Mouse (Mus musculus): Measurements from ENCODE around the gene Btg3.

The Btg3 gene

GRCm38 (mm10) chr16:78346662-78347327, 30.2 kb downstream of the Btg3 start:
- no peak for DNase-seq (ENCODE audit: low read depth, low spot score)

GRCm38 (mm10) chr16:78343792-78344191, 33.2 kb downstream of the Btg3 start:
- no peak for DNase-seq (ENCODE audit: low read depth, low spot score)

GRCm38 (mm10) chr16:78342767-78343166, 34.2 kb downstream of the Btg3 start:
- no peak for DNase-seq (ENCODE audit: low read depth, low spot score)

GRCm38 (mm10) chr16:78341356-78341755, 35.6 kb downstream of the Btg3 start:
- no peak for DNase-seq (ENCODE audit: low read depth, low spot score)

- DNase-seq (ENCODE audit: low read depth, low spot score), result no peak
These were observed 39.8 kb downstream of the Btg3 start for GRCm38 (mm10) chr16:78337226-78337625.

- DNase-seq (ENCODE audit: low read depth, low spot score), result no peak
These were observed 49.0 kb downstream of the Btg3 start for GRCm38 (mm10) chr16:78327999-78328398.

- no peak for DNase-seq (ENCODE audit: low read depth, low spot score)
These were observed 49.4 kb downstream of the Btg3 start for GRCm38 (mm10) chr16:78327562-78327961.

GRCm38 (mm10) chr16:78325972-78326848, 50.8 kb downstream of the Btg3 start:
- no peak for DNase-seq (ENCODE audit: low read depth, low spot score)

- no peak for DNase-seq (ENCODE audit: low read depth, low spot score)
These were observed 54.9 kb downstream of the Btg3 start for GRCm38 (mm10) chr16:78322140-78322539.

GRCm38 (mm10) chr16:78321559-78321958, 55.4 kb downstream of the Btg3 start:
- no peak for DNase-seq (ENCODE audit: low read depth, low spot score)

- DNase-seq (ENCODE audit: low read depth, low spot score), result no peak
These were observed 57.3 kb downstream of the Btg3 start for GRCm38 (mm10) chr16:78319711-78320110.

- no peak for DNase-seq (ENCODE audit: low read depth, low spot score)
These were observed 59.0 kb downstream of the Btg3 start for GRCm38 (mm10) chr16:78317960-78318359.

GRCm38 (mm10) chr16:78316849-78317248, 60.1 kb downstream of the Btg3 start:
- no peak for DNase-seq (ENCODE audit: low read depth, low spot score)

GRCm38 (mm10) chr16:78314026-78314425, 63.0 kb downstream of the Btg3 start:
- DNase-seq (ENCODE audit: low read depth, low spot score), result no peak

GRCm38 (mm10) chr16:78313135-78313887, 63.7 kb downstream of the Btg3 start:
- DNase-seq (ENCODE audit: low read depth, low spot score), result no peak

- DNase-seq (ENCODE audit: low read depth, low spot score), result no peak
These were observed 67.7 kb downstream of the Btg3 start for GRCm38 (mm10) chr16:78309258-78309657.

- DNase-seq (ENCODE audit: low read depth, low spot score), result no peak
These were observed 69.4 kb downstream of the Btg3 start for GRCm38 (mm10) chr16:78307476-78308192.

GRCm38 (mm10) chr16:78306606-78307005, 70.4 kb downstream of the Btg3 start:
- DNase-seq (ENCODE audit: low read depth, low spot score), result no peak

- no peak for DNase-seq (ENCODE audit: low read depth, low spot score)
These were observed 71.3 kb downstream of the Btg3 start for GRCm38 (mm10) chr16:78305606-78306100.

GRCm38 (mm10) chr16:78302678-78303050, 74.3 kb downstream of the Btg3 start:
- DNase-seq (ENCODE audit: low read depth, low spot score), result no peak
